Mouse (Mus musculus) liver, embryonic 14.5 days (tissue): ENCODE data around the gene Afg1l.

Experiments used
- CTCF ChIP-seq: IDR thresholded peaks from 2 replicates; pipeline ENCODE4 v1.5.1; 2016; ENCODE audit warnings: antibody characterized with exemption, low read depth, control low read depth
- EP300 ChIP-seq: IDR thresholded peaks from 2 replicates; pipeline ENCODE4 v1.6.1; 2016; ENCODE audit warnings: antibody characterized with exemption, low read depth

DNA sequence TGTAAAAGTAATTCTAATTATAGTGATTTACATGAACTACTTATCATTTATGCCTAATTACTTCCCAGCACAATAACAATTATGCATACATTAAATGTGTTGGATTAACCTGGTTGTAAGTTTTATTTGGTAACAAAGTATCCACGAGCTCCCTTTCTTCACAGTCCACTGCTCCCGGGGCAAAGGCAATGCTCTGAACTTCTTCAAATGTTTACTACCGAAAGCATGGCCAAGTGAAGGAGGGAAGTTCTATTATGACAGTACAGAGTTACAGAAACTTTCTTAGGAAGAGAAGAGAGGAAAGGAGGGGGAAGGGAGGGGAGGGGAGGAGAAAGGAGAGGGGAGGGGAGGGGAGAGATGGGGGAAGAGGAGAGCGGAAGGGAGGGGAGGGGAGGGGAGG lies 28.7 kb downstream of the Afg1l start:
- TF ChIP-seq CTCF (no peak), EP300 (no peak)
